In genomic region chr3:49755986-49756845, GRCm38 (mm10) we compare ENCODE assay signal across 8 mouse cellular contexts. TPM values are rescaled to one million over a fixed set of nuclear protein-coding genes. Genes with fewer than 3 reads are reported as not detected.
DNase-seq lines count a peak whose midpoint lies in the region; ATAC-seq lines count a peak whose summit lies in the region.

No protein-coding gene starts in this region.

- peak overlapping the region; percentile 77 for H3K4me2 ChIP-seq in forebrain, embryonic 13.5 days
- peak overlapping the region; percentile 77 for H3K4me2 ChIP-seq in limb, embryonic 12.5 days
- H3K4me2 ChIP-seq in midbrain, embryonic 16.5 days (ENCODE audit: low read length): peak overlapping the region; percentile 65

- peak overlapping the region; percentile 78 for H3K9ac ChIP-seq in forebrain, embryonic 13.5 days
- H3K9ac ChIP-seq in limb, embryonic 12.5 days (replicated peaks): peak overlapping the region; percentile 95
- peak overlapping the region; percentile 68 for H3K9ac ChIP-seq in midbrain, embryonic 16.5 days (ENCODE audit: low read depth, low read length)

- ATAC-seq in forebrain, embryonic 13.5 days: no peak
- no peak for ATAC-seq in limb, embryonic 12.5 days (ENCODE audit: insufficient number of reproducible peaks, insufficient read depth, low FRiP score, low TSS enrichment, low read depth)
- ATAC-seq in midbrain, embryonic 16.5 days: no peak

- DNase-seq in urinary bladder, adult 18-20 months (ENCODE audit: low spot score in 2 of 2): peak; percentile 23 to 52
- no peak for DNase-seq in urinary bladder, postnatal 10 days (ENCODE audit: low spot score)
- DNase-seq in heart, postnatal 36 days: peak; percentile 28 to 56
- peak; percentile 23 to 50 for DNase-seq in urinary bladder, postnatal 36 days (ENCODE audit: low spot score in 2 of 2)
- DNase-seq in cerebellum, adult 9-10 months: no peak

- H3K36me3 ChIP-seq in forebrain, embryonic 13.5 days (ENCODE audit: poor library complexity, severe bottlenecking): peaks cover 24% of the 10 kb centered on the region
- peaks cover 42% of the 10 kb centered on the region for H3K36me3 ChIP-seq in limb, embryonic 12.5 days
- H3K36me3 ChIP-seq in midbrain, embryonic 16.5 days (ENCODE audit: control insufficient read depth, insufficient read depth, low read length): no peaks in the 10 kb centered on the region

- under 1% methylated on average over 36 of the region's 36 CpGs for WGBS in forebrain, embryonic 13.5 days
- under 1% methylated on average over 36 of the region's 36 CpGs for WGBS in limb, embryonic 12.5 days
- under 1% methylated on average over 36 of the region's 36 CpGs for WGBS in midbrain, embryonic 16.5 days

- H3K4me3 ChIP-seq in forebrain, embryonic 13.5 days: peak overlapping the region; percentile 67
- H3K4me3 ChIP-seq in limb, embryonic 12.5 days (replicated peaks): peak overlapping the region; percentile 72
- peak overlapping the region; percentile 48 for H3K4me3 ChIP-seq in midbrain, embryonic 16.5 days (ENCODE audit: low read depth, low read length)

- H3K27me3 ChIP-seq in forebrain, embryonic 13.5 days: no peaks in the 10 kb centered on the region
- H3K27me3 ChIP-seq in limb, embryonic 12.5 days: no peaks in the 10 kb centered on the region
- no peaks in the 10 kb centered on the region for H3K27me3 ChIP-seq in midbrain, embryonic 16.5 days (ENCODE audit: control insufficient read depth, insufficient read depth, low read depth, low read length)

- peak overlapping the region; percentile 92 for H3K27ac ChIP-seq in forebrain, embryonic 13.5 days
- peak overlapping the region; percentile 100 for H3K27ac ChIP-seq in limb, embryonic 12.5 days
- peak overlapping the region; percentile 84 for H3K27ac ChIP-seq in midbrain, embryonic 16.5 days (ENCODE audit: low read length)

- intact Hi-C loops in heart, postnatal 36 days (cut with DNase I): loop anchor here (2.0 to 5.0 kb wide), 4 partner anchors 113 to 321 kb away; no protein-coding TSS in a partner anchor

- no peaks in the 10 kb centered on the region for H3K9me3 ChIP-seq in forebrain, embryonic 13.5 days (replicated peaks)
- H3K9me3 ChIP-seq in limb, embryonic 12.5 days: no peaks in the 10 kb centered on the region
- H3K9me3 ChIP-seq in midbrain, embryonic 16.5 days (replicated peaks; ENCODE audit: control insufficient read depth, low read length, poor library complexity, severe bottlenecking): no peaks in the 10 kb centered on the region

- H3K4me1 ChIP-seq in forebrain, embryonic 13.5 days: peaks cover 55% of the 10 kb centered on the region
- H3K4me1 ChIP-seq in limb, embryonic 12.5 days (replicated peaks): peaks cover 38% of the 10 kb centered on the region
- peaks cover 22% of the 10 kb centered on the region for H3K4me1 ChIP-seq in midbrain, embryonic 16.5 days (ENCODE audit: control insufficient read depth, insufficient read depth, low read length)

RNA-seq across cellular contexts. Expression of gene Pcdh18, which starts 0.9 kb away (rescaled TPM):
- 23.5 and 24.9 TPM in 2 replicates for polyA plus RNA-seq in forebrain, embryonic 13.5 days (2015; fragmentation: Nextera tagmentation; extraction: Ambion mirVana)
- total RNA-seq in heart, postnatal 36 days (2021): 1 to 10 TPM; 4.8 to 5.4 TPM
- 187 TPM in 2 replicates for polyA plus RNA-seq in limb, embryonic 12.5 days (2016; fragmentation: Nextera tagmentation; extraction: Ambion mirVana)
- polyA plus RNA-seq in midbrain, embryonic 16.5 days (2015; fragmentation: Nextera tagmentation; extraction: Ambion mirVana): 39.3 and 43.7 TPM in 2 replicates

Comparison
In these comparisons a context has a peak if more than half of its experiments do, and no peak if none do; other contexts are left out.
1. DNase-seq: peak in urinary bladder, adult 18-20 months (2 of 2), heart, postnatal 36 days (2 of 2) and urinary bladder, postnatal 36 days (2 of 2); none in urinary bladder, postnatal 10 days (single experiment) and cerebellum, adult 9-10 months (single experiment).
2. Peak in every context shown above with its lines, with median percentiles within 50 percentile points of each other: H3K27ac ChIP-seq, H3K4me2 ChIP-seq, H3K4me3 ChIP-seq and H3K9ac ChIP-seq.